Mouse (Mus musculus) midbrain, postnatal 0 days (tissue): ENCODE measurements around the gene Slc29a3. TPM values are rescaled to one million over a fixed set of nuclear protein-coding genes. Genes with fewer than 3 reads are reported as not detected.

Experiments
- ATAC-seq: fragments of 200-750 bp; cut with Nextera tagmentation; 2 replicates; pipeline ENCODE4 v1.8.0; 2017; ENCODE audit warnings: moderate number of reproducible peaks, mild to moderate bottlenecking, moderate TSS enrichment, moderate library complexity; ENCODE audit not compliant: low FRiP score
- DNase-seq: peaks from one replicate; pipeline ENCODE4 v3.0.0-alpha.2; 2015; ENCODE audit warnings: low spot score
- H3K27ac ChIP-seq: fragments of 300-500 bp; sonication (generic); 2 replicates; pipeline ENCODE4 v1.5.1; 2014; ENCODE audit warnings: low read depth, mild to moderate bottlenecking, low read length, mixed read lengths
- H3K27me3 ChIP-seq: fragments of 300-500 bp; sonication (generic); 2 replicates; pipeline ENCODE4 v1.6.1; 2014; ENCODE audit warnings: low read length, control low read depth, mixed read lengths; ENCODE audit not compliant: insufficient read depth
- H3K36me3 ChIP-seq: fragments of 300-500 bp; sonication (generic); 2 replicates; pipeline ENCODE4 v1.6.1; 2014; ENCODE audit warnings: low read length, control low read depth, mixed read lengths; ENCODE audit not compliant: insufficient read depth
- H3K4me1 ChIP-seq: fragments of 300-500 bp; sonication (generic); 2 replicates; pipeline ENCODE4 v1.6.1; 2014; ENCODE audit warnings: mild to moderate bottlenecking, control low read depth, antibody characterized with exemption, low read length, mixed read lengths; ENCODE audit not compliant: insufficient read depth
- H3K4me2 ChIP-seq: fragments of 300-500 bp; sonication (generic); 2 replicates; pipeline ENCODE4 v1.6.1; 2014; ENCODE audit warnings: low read depth, mild to moderate bottlenecking, low read length, mixed read lengths; ENCODE audit not compliant: poor library complexity, severe bottlenecking
- H3K4me3 ChIP-seq: fragments of 300-500 bp; sonication (generic); 2 replicates; pipeline ENCODE4 v1.5.1; 2014; ENCODE audit warnings: low read depth, mild to moderate bottlenecking, low read length, moderate library complexity
- H3K9ac ChIP-seq: fragments of 300-500 bp; sonication (generic); replicated peaks from 2 replicates; pipeline ENCODE4 v1.6.1; 2014; ENCODE audit warnings: mild to moderate bottlenecking, low read length, moderate library complexity, mixed read lengths; ENCODE audit not compliant: poor library complexity, severe bottlenecking
- H3K9me3 ChIP-seq: fragments of 300-500 bp; sonication (generic); 2 replicates; pipeline ENCODE4 v1.6.1; 2016; ENCODE audit warnings: low read length, control low read depth
- CTCF ChIP-seq: IDR thresholded peaks from 2 replicates; pipeline ENCODE4 v1.5.1; 2016; ENCODE audit warnings: antibody characterized with exemption, mild to moderate bottlenecking
- WGBS: fragments of 180-500 bp; shearing (Covaris S2); extraction: QIAGEN DNeasy Blood & Tissue Kit; methylation state at CpG from one replicate; pipeline ENCODE4 v1.1.7; 2014; 5-methylcytosine and 5-hydroxymethylcytosine counted together
- polyA plus RNA-seq: library from polyadenylated mRNA; unstranded; fragments of >200 nt; fragmentation: Nextera tagmentation; extraction: Ambion mirVana; gene quantifications from 2 replicates; pipeline ENCODE4 v1.2.1, GENCODE M21; 2015
- total RNA-seq: library from RNA; depleted of rRNA; stranded (reverse); fragments of >200 nt; gene quantifications from 2 replicates; pipeline ENCODE4 v1.2.3, GENCODE M21; 2014

The Slc29a3 gene
- total and polyA plus RNA-seq, 2 experiments from 2014 or later = 6.9 to 7.8 TPM

DNA sequence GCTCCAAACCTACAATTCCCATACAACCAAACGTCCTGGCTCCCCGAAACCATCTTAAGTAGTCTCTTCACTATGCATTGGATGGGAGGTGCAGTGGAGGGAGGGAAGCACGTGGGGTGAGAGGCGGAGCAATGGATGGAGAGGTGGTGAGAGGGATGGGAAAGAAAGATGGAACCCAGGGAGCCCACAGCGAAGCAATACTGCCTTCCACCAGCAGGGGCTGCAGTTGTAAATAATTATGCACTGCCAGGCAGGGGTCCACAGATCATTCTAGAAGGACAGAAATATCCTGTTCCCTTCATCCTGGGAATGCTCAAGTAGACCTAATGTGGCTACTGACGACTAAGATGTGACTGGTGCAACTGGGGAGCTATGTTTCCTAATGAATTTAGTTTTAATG lies 22.9 kb upstream of the Slc29a3 start:
- peak; percentile 21 for DNase-seq
- no peak for ATAC-seq
- Histone ChIP-seq H3K9ac (no peak overlapping the region), H3K9me3 (no peaks in the 10 kb centered on the region), H3K36me3 (no peaks in the 10 kb centered on the region), H3K27ac (no peak overlapping the region), H3K4me2 (no peak overlapping the region), H3K4me1 (no peaks in the 10 kb centered on the region), H3K4me3 (no peak overlapping the region), H3K27me3 (no peaks in the 10 kb centered on the region; the same call in 1 of the 2 replicates)
- WGBS = 80% methylated on average over 6 of the region's 6 CpGs
- TF ChIP-seq CTCF = peak; percentile 58

DNA sequence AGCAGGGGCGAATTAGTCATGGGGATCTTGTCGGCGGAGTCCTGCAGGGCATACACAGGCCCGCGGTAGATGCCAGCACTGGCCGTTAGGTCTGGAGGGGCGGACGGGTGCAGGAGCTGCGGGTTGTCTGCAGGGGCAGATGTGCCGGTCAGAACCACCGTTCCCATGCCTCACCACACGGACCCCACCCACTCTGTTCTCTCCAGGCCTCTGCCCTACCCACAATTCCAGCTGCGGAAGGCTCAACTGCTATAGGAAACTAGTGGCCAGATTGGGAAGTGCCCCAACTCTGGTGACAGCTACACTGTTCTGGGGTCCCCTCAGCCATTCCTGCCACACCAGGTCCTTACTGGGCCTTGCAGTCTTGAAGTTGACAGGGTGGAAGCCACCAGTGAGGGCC lies 22.0 kb upstream of the Slc29a3 start:
- no peak for TF ChIP-seq CTCF
- Histone ChIP-seq H3K4me2 (no peak overlapping the region), H3K9ac (no peak overlapping the region), H3K9me3 (no peaks in the 10 kb centered on the region), H3K36me3 (no peaks in the 10 kb centered on the region), H3K4me1 (no peaks in the 10 kb centered on the region), H3K27ac (no peak overlapping the region), H3K27me3 (no peaks in the 10 kb centered on the region), H3K4me3 (no peak overlapping the region)
- 90% methylated on average over 13 of the region's 13 CpGs for WGBS
- no peak for ATAC-seq
- no peak for DNase-seq

DNA sequence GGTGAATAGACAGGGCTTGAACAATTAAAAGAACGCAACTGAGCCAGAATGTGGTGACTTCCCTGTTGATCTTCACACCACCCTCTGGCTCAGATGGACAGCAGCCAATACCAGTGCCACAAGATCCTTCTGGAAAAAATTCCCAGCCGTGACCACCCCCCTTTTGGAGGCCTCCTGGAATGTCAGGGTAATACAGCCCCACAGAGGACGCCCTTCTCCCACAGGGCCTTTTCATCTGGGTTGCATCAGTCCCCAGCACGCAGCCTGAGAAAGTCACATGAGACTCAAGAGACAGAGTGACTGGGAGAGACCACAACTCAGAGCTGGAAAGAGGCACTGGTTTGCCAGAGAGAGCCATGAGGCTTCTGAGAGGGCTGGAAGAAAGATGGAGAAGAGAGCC lies 18.3 kb upstream of the Slc29a3 start:
- no peak overlapping the region for H3K4me2 ChIP-seq
- no peak overlapping the region for H3K4me3 ChIP-seq
- H3K9me3 ChIP-seq = no peaks in the 10 kb centered on the region
- 74% methylated on average over 4 of the region's 4 CpGs for WGBS
- H3K4me1 ChIP-seq = no peaks in the 10 kb centered on the region
- H3K27me3 ChIP-seq = no peaks in the 10 kb centered on the region
- no peaks in the 10 kb centered on the region for H3K36me3 ChIP-seq
- ATAC-seq (no peak), DNase-seq (no peak)
- no peak overlapping the region for H3K9ac ChIP-seq
- no peak for TF ChIP-seq CTCF
- H3K27ac ChIP-seq = no peak overlapping the region

DNA sequence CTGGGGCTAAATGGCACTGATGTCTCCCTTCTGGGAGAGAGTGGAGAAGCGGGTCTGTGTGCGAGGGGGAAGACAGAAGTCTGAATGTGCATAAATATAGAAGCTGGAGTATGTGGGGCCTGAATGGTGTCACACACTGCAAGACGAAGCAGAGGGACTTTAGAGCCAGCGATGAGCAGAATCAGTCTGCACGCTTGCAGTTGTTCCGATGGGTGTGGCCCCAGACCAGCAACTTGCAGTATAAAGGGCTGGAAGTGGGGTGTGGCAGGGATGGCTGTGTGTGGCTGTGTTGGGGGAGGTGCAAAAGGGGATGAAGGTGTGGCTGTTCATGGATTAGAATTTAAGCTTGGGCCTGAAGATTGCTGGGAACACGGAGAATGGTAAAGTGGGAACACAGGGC lies 16.0 kb upstream of the Slc29a3 start:
- H3K9ac ChIP-seq = no peak overlapping the region
- no peak overlapping the region for H3K4me3 ChIP-seq
- H3K27ac ChIP-seq = no peak overlapping the region
- H3K36me3 ChIP-seq = no peaks in the 10 kb centered on the region
- no peaks in the 10 kb centered on the region for H3K9me3 ChIP-seq
- H3K27me3 ChIP-seq = no peaks in the 10 kb centered on the region
- no peak for TF ChIP-seq CTCF
- no peak overlapping the region for H3K4me2 ChIP-seq
- H3K4me1 ChIP-seq = no peaks in the 10 kb centered on the region
- 87% methylated on average over 7 of the region's 7 CpGs for WGBS
- no peak for DNase-seq
- ATAC-seq = no peak

DNA sequence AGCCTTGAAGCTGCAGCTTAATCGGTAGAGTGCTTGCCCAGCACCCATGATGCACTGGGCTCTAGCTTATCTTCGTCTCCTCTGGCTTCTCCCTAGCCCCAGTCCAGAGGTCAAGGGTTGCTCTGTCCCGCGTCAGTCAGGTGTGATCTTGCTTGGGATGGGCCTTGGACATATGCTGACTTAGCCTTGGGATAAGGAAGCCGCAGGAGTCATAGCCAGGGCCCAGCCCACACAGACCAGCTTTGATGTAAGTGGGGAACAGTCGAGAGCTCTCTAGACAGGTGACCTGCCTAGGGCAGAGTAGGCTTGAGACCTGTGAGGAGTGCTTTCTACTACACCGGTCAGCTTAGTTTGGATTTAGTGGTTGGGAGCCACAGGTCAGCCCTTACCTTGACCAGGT lies 14.8 kb upstream of the Slc29a3 start:
- no peak for ATAC-seq
- DNase-seq = no peak
- H3K4me3 ChIP-seq = no peak overlapping the region
- H3K9ac ChIP-seq = no peak overlapping the region
- H3K9me3 ChIP-seq = no peaks in the 10 kb centered on the region
- no peak overlapping the region for H3K27ac ChIP-seq
- no peaks in the 10 kb centered on the region for H3K4me1 ChIP-seq
- no peak overlapping the region for H3K4me2 ChIP-seq
- H3K36me3 ChIP-seq = no peaks in the 10 kb centered on the region
- WGBS = 88% methylated on average over 7 of the region's 7 CpGs
- H3K27me3 ChIP-seq = no peaks in the 10 kb centered on the region
- TF ChIP-seq CTCF = no peak

DNA sequence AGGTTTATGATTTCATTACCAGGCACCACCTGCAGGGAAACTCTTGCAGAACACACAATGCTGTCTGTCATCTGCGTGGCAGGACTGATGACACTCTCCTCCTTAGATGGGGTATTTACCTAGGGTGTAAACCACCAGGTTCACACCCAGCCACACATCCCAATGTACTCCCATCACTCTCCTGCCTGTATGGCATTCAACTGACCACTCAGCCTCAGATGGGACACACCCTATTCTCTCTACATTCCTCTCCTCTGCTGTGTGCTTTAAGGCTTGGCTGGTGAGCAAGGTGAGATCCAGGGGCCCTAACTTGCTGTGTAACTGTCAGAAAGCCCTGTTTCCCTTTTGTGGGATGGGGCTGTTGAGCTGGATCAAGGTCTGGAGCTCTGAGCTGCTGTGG lies 9.5 kb upstream of the Slc29a3 start:
- WGBS = 75% methylated on average over 1 of the region's 1 CpGs
- no peak overlapping the region for H3K4me2 ChIP-seq
- ATAC-seq = no peak
- no peak for DNase-seq
- TF ChIP-seq CTCF = no peak
- no peak overlapping the region for H3K4me3 ChIP-seq
- no peak overlapping the region for H3K27ac ChIP-seq
- no peak overlapping the region for H3K9ac ChIP-seq
- no peaks in the 10 kb centered on the region for H3K4me1 ChIP-seq
- H3K9me3 ChIP-seq = no peaks in the 10 kb centered on the region
- no peaks in the 10 kb centered on the region for H3K27me3 ChIP-seq
- no peaks in the 10 kb centered on the region for H3K36me3 ChIP-seq
